Mouse (Mus musculus): ENCODE measurements around the gene Ruvbl1.

GRCm38 (mm10) chr6:88514546-88514945 is 49.3 kb downstream of the Ruvbl1 start:
- TF ChIP-seq CTCF (IDR thresholded peaks at IDR 0.05; ENCODE audit: control insufficient read depth, insufficient read depth, insufficient read length): no peak
- TF ChIP-seq MAX (IDR thresholded peaks at IDR 0.05): no peak
- TF ChIP-seq USF1 (IDR thresholded peaks at IDR 0.05; ENCODE audit: low read depth): no peak
- TF ChIP-seq MYOD1 (IDR thresholded peaks at IDR 0.05; ENCODE audit: control insufficient read depth, insufficient read length, low read depth): no peak

All from C2C12 (cell line).